Mouse (Mus musculus): ENCODE results near the gene Lrrc1.

Gene Lrrc1

DNA sequence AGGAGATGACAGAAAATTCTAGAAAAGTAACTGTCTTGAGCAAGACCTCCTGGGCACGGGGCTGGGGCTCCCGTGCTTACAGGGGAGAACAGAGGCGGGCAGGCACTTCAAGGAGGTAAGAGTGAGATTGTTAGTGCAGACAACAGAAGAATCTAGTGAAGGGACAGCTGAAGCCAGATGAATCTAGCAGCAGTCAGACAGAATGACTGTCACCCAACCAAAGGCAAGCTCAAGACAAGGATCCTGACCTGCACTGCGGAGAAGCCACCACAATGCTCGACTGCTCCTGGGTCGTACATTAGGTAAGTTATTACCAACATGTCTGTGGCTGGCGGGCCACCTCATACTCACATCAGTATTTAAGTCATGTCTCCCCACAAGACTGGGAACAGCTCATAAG, 3.1 kb downstream of the Lrrc1 start:
- no peak for DNase-seq

- DNase-seq, result no peak
These were observed 5.4 kb downstream of the Lrrc1 start for GRCm38 (mm10) chr9:77539232-77539631.

DNA sequence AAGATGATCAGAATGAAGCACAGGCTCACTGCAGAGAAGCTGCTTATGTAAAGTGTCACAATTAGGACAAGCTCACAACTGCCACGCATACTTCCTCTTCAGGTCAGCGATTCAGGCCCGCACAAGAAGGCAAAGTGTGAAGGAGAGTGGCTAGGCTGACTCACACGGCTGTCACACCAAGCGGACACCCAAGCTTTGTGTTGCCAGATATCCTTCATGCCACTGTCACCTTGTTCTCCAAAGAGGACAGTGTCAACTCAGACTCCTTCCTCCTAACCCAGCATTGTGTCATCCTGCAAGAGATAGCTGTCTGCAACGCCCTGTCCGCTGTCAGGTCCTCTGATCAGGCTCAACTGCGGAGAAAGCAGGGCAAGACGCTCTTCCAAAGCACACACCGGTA, 7.3 kb downstream of the Lrrc1 start:
- no peak for DNase-seq

GRCm38 (mm10) chr9:77536832-77537231, 7.8 kb downstream of the Lrrc1 start:
- no peak for DNase-seq

GRCm38 (mm10) chr9:77536286-77536685, 8.4 kb downstream of the Lrrc1 start:
- DNase-seq, result no peak

DNA sequence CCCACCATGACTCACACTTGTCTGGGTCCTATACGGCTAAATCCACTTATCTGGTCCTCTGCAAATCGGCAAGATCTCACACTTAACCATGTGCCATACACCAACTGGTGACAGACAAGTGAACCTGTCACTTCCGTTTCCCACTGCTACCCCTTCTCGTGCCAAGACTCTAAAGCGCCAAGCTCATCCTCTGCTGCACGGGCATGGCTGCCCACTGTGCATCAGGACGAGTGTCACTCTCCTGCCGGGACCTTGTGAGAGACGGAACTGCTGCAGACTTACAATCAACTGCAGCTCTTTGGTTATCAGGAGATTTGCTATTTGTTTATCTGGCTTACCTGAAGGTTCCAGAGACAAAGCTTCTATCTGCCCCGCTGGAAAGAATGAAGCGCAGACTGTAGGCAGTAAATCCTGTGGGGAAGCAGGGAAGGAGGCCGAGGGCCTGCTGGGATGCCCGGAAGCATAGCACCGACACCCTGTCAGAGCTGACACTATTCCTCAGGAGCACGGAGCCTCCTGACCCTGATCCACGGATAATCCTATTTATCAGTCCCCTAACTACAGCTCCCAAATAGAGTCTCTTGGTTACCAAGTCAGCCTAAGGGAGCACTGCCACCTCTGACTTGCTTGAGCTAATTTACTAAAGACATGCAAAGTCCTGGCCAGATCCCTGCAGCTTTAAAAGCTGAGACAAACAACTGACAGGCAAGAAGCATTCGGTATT, 9.5 kb downstream of the Lrrc1 start:
- DNase-seq, result no peak

- no peak for DNase-seq
These were observed 16.2 kb downstream of the Lrrc1 start for GRCm38 (mm10) chr9:77528379-77529041.

GRCm38 (mm10) chr9:77527170-77527569, 17.5 kb downstream of the Lrrc1 start:
- no peak for DNase-seq

GRCm38 (mm10) chr9:77526715-77527114, 18.0 kb downstream of the Lrrc1 start:
- DNase-seq, result peak; percentile 58

DNA sequence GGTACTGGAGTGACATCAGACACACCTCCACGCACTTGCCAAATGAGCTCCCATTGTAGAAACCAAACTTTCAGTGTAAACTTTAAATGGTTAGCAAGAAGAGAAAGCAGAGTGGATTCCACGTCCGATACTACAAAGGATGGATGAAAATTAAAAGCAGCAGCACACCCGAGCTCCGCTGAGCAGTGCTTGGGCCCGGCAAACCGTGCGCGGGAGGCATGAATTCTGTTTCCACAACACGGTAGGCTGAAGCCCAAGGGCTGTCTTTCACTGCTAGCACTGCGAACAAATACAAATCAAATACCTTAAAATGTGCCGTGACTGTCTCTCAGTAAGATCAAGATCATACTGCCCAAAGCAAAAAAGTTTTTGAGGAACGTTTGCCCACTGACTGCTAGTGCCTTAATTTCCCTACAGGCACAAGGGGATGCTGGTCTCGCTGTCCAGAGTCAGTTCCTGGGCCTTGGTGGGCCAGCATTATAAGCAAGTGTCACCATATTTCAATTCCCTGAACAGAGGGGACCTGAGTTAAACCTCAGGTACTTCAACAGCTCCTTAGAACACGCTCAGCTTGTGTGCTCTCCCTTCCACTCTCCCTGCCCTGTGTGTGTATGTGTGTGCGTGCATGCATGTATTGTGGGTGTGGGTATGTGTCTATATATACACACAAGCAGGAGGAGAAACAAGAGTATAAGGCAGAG, 18.9 kb downstream of the Lrrc1 start:
- DNase-seq, result no peak

- no peak for DNase-seq
These were observed 20.9 kb downstream of the Lrrc1 start for GRCm38 (mm10) chr9:77523793-77524192.

DNA sequence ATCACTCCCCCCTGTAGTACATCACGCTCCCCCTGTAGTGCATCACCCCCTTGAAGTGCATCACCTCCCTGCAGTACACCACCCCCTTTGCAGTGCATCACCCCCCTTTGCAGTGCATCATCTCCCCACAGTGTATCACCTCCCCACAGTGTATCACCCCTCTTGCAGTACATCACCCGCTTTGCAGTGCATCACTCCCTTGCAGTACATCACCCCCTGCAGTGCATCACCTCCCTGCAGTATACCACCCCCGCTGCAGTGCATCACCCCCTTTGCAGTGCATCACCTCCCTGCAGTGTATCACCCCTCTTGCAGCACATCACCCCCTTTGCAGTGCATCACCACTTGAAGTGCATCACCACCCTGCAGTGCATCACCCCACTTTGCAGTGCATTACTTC, 22.2 kb downstream of the Lrrc1 start:
- no peak for DNase-seq

- no peak for DNase-seq
These were observed 25.5 kb downstream of the Lrrc1 start for GRCm38 (mm10) chr9:77519198-77519597.

- no peak for DNase-seq
These were observed 27.8 kb downstream of the Lrrc1 start for GRCm38 (mm10) chr9:77516782-77517364.

DNA sequence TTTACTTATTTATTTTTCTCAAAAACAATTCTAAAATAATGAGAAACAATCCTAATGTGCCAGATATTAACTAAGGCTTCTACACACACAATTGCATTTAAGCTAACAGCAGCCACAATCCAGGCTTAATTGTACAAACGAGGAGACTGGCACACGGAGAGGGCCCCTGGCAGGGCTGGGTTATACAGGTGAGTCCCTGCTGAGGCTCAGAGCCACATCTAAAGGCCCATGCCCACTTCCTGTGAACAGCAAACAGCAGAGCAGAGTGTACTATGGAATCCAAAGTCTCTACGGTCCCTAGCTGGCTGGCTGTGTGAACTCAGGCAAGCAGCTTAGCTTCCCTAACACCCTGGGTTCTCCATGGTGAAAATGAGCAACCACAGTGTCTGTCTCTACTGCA, 30.8 kb downstream of the Lrrc1 start:
- DNase-seq, result no peak

- DNase-seq, result no peak
These were observed 32.5 kb downstream of the Lrrc1 start for GRCm38 (mm10) chr9:77512220-77512619.

DNA sequence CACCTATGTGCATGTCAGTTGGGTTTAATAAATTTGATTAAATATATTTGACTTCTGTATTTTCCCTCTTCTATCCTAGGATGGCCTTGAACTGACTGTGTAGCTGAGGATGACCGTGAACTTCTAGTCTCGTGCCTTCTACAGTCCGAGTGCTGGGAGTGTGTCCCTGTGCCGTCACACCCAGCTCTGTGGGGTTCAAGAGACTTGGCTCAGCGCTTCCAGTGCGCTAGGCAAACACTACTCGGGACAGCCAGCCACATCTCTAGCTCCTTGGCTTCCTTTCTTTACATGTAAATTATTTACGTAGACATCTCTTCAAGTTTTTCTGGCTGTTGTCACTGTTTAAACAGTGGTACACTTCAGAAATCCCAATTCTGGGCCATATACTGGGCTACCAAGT, 34.1 kb downstream of the Lrrc1 start:
- DNase-seq, result no peak

GRCm38 (mm10) chr9:77507743-77508394, 36.8 kb downstream of the Lrrc1 start:
- DNase-seq, result no peak

DNA sequence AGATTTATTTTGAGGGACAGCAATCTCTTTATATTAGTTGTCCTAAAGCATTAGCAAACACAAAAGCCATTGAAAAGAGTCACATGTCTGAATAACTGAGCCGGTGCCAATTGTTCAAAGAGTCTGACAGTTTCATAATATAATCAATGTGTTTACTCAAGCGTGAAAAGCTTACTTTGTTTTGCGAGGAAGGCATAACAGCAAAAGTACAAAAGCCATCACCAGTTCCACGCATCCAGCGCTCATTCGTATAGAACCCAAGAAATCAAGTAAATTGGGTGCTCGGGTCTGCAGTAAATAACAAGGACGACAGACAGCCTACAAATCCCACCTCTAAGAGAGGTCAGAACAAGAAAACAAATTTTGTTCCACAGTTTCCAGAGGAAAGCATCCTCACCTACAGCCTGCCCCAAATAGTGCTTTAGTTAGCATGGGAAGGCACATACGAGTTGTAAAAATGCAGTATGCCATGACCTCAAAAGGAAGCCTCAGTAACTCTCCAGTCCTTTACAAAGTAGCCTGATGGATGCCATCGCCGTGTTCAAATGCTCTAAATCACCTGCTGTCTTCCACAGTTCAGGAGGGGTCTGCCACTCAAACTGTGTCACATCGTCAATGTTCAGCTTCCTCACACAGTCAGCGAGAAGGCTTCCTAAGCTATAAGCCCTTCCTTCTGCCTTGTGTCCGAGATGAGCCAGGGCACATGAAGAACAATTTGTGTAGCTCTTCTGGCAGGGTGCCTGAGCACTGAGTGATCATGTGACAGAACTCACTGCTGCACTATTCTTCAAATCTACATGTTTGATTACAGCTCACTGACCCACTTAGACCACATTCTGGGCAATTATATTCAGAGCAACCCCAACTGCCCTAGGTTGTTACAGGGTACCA, 41.9 kb downstream of the Lrrc1 start:
- peak; percentile 60 for DNase-seq

DNA sequence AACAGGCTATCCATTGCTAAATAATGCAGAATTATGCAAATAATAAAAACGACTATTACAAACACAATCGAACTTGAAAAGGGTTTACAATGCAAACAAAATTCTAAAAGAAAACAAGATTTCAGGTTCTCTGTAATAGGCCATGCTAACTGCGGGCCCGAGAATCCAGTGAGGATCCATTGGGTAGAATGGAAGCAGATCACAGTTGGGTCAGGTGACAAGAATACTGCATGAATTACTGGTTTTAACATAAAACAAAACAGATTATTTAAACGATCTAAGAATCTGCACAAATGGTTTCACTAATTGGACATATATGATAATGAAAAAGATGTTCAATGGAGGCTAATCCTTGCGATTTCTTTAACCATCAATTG, 42.5 kb downstream of the Lrrc1 start:
- DNase-seq, result no peak

GRCm38 (mm10) chr9:77499084-77499483, 45.6 kb downstream of the Lrrc1 start:
- no peak for DNase-seq

DNA sequence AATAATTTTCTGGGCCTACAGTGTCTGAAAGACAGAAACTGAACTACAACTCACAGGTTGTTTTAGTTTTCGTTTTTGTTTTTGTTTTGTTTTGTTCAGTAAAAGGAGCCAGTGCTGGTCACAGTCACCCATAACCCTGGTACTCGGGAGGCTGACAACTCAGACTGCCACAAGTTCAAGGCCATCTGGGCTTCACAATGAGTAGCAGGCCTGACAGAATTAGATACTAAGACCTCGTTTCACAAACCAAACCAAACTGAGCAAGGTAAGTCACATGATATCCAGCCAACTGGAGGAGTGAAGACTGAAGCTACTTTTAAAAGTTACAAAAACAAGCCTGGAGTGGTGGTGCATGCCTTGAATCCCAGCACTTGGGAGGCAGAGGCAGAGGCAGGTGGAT, 46.3 kb downstream of the Lrrc1 start:
- DNase-seq, result no peak
